Mouse (Mus musculus) E14TG2a.4 (cell line): ENCODE measurements around the gene Tbc1d21.
A peak's percentile ranks its signal among the peaks of the same experiment; 100 is the strongest.

ENCODE experiments used
- H3K27me3 ChIP-seq: 2 replicates; pipeline ENCODE4 v1.6.1; 2014; ENCODE audit warnings: low read length, control low read depth; ENCODE audit not compliant: insufficient read depth
- H3K36me3 ChIP-seq: 2 replicates; pipeline ENCODE4 v1.6.1; 2014; ENCODE audit warnings: low read length, control low read depth; ENCODE audit not compliant: insufficient read depth
- H3K4me1 ChIP-seq: replicated peaks from 2 replicates; pipeline ENCODE4 v1.6.1; 2014; ENCODE audit warnings: low read depth, low read length, control low read depth
- H3K4me3 ChIP-seq: replicated peaks from 2 replicates; pipeline ENCODE4 v1.5.1; 2014; ENCODE audit warnings: mild to moderate bottlenecking, low read length
- H3K9me3 ChIP-seq: 2 replicates; pipeline ENCODE4 v1.6.1; 2014; ENCODE audit warnings: low read length, control low read depth
- CTCF ChIP-seq: conservative IDR thresholded peaks from 2 replicates; pipeline ENCODE4 v1.5.1; 2014; ENCODE audit warnings: low read length
- NANOG ChIP-seq: IDR thresholded peaks from 2 replicates; pipeline ENCODE4 v1.6.1; 2014; ENCODE audit warnings: borderline replicate concordance, low read length, mixed read lengths
- POU5F1 ChIP-seq: IDR thresholded peaks from 2 replicates; pipeline ENCODE4 v1.6.1; 2014; ENCODE audit warnings: low read length, borderline replicate concordance

The Tbc1d21 gene

GRCm38 (mm10) chr9:58312944-58313359 is 57.3 kb downstream of the Tbc1d21 start, which contains the start of gene Loxl1:
Gene Loxl1 (minus strand): TSS chr9:58313186.
- no peaks in the 10 kb centered on the region for H3K9me3 ChIP-seq
- TF ChIP-seq CTCF (no peak), NANOG (no peak), POU5F1 (no peak)

GRCm38 (mm10) chr9:58312196-58312943 is 57.9 kb downstream of the Tbc1d21 start:
- H3K9me3 ChIP-seq, result no peaks in the 10 kb centered on the region
- TF ChIP-seq POU5F1, result no peak
- H3K36me3 ChIP-seq, result no peaks in the 10 kb centered on the region
- H3K4me3 ChIP-seq, result peak overlapping the region; percentile 77
- peaks cover 35% of the 10 kb centered on the region for H3K4me1 ChIP-seq
- peaks cover 89% of the 10 kb centered on the region for H3K27me3 ChIP-seq

More at GRCm38 (mm10) chr9:58312944-58313359, 57.3 kb downstream of the Tbc1d21 start, which contains the start of gene Loxl1:
- Histone ChIP-seq H3K27me3 (peaks cover 87% of the 10 kb centered on the region), H3K4me3 (peak within 1 kb of the TSS; percentile 77), H3K36me3 (no peaks in the 10 kb centered on the region), H3K4me1 (peaks cover 34% of the 10 kb centered on the region)

- peaks cover 87% of the 10 kb centered on the region for H3K27me3 ChIP-seq
Measured at GRCm38 (mm10) chr9:58311191-58311910, 58.9 kb downstream of the Tbc1d21 start.

GRCm38 (mm10) chr9:58310043-58310660 is 60.1 kb downstream of the Tbc1d21 start:
- peaks cover 85% of the 10 kb centered on the region for H3K27me3 ChIP-seq
- H3K4me1 ChIP-seq, result peaks cover 37% of the 10 kb centered on the region
- TF ChIP-seq POU5F1 (no peak), NANOG (no peak), CTCF (no peak)
- H3K36me3 ChIP-seq, result no peaks in the 10 kb centered on the region
- H3K9me3 ChIP-seq, result no peaks in the 10 kb centered on the region
- H3K4me3 ChIP-seq, result no peak overlapping the region

More at GRCm38 (mm10) chr9:58311191-58311910, 58.9 kb downstream of the Tbc1d21 start:
- Histone ChIP-seq H3K9me3 (no peaks in the 10 kb centered on the region), H3K4me1 (peaks cover 27% of the 10 kb centered on the region), H3K4me3 (peak overlapping the region; percentile 77), H3K36me3 (no peaks in the 10 kb centered on the region)
- TF ChIP-seq POU5F1 (no peak), NANOG (no peak), CTCF (peak; percentile 22)
